In the genomic region with DNA sequence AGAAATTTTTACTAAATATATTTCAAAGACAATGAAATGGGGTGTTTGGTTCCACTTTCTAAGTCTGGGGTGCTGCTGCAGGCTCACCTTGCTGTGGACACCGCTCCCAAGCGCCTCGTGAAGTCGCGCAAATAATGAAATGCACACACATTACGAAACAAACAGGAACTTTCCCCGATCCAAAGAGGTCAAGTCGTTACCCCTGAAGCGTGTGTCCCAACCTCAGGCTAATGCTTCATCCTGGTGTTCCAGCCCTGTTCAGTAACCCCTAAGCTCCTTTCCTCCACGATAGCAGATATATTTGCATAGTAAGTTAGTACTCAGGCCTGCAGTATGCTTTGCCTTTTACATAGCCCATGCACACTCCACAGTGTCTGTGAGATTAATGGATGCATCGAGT, we compare ENCODE assay signal across 11 mouse cellular contexts. TPM values are rescaled to one million over a fixed set of nuclear protein-coding genes. Genes with fewer than 3 reads are reported as not detected.
DNase-seq lines count a peak whose midpoint lies in the region; ATAC-seq and TF ChIP-seq lines count a peak whose summit lies in the region.
"Had no signal": no experiment of that assay in that cellular context is flagged by ENCODE, and none has a peak within 500 bp of the region (broad histone marks: within the 10 kb centered on the region; RNA-seq: fewer than 3 reads in every experiment).

No protein-coding gene starts in this region.

- no peak overlapping the region for H3K9ac ChIP-seq in kidney, postnatal 0 days (ENCODE audit: low read depth, low read length)
- no peak overlapping the region for H3K9ac ChIP-seq in liver, postnatal 0 days (replicated peaks)
- no peak overlapping the region for H3K9ac ChIP-seq in stomach, embryonic 16.5 days (ENCODE audit: low read length)

- 0 out of 2 replicates have a peak, but pooled peaks have one; percentile 22 for TF ChIP-seq EP300 in liver, postnatal 0 days (IDR thresholded peaks at IDR 0.05; ENCODE audit: low read depth)

- TF ChIP-seq CTCF in kidney, postnatal 0 days (IDR thresholded peaks at IDR 0.05; ENCODE audit: low read depth), result no peak
- no peak for TF ChIP-seq CTCF in liver, postnatal 0 days (IDR thresholded peaks at IDR 0.05; ENCODE audit: low read depth)

- intact Hi-C loops in left cerebral cortex, postnatal 4 days (cut with DNase I), result no loop called here

- H3K4me3 ChIP-seq in kidney, postnatal 0 days (replicated peaks; ENCODE audit: low read depth, low read length), result no peak overlapping the region
- 0 out of 2 replicates have a peak overlapping the region, but pooled peaks have one; percentile 74 for H3K4me3 ChIP-seq in limb, embryonic 10.5 days
- H3K4me3 ChIP-seq in liver, postnatal 0 days (ENCODE audit: low read depth, low read length), result peak overlapping the region; percentile 67; the same call in 1 of the 2 replicates
- H3K4me3 ChIP-seq in stomach, embryonic 16.5 days (replicated peaks; ENCODE audit: low read length), result no peak overlapping the region; the same call in 1 of the 2 replicates

- H3K4me1 ChIP-seq in kidney, postnatal 0 days (replicated peaks; ENCODE audit: insufficient read depth, low read length), result peaks cover 3% of the 10 kb centered on the region; the same call in 1 of the 2 replicates
- H3K4me1 ChIP-seq in limb, embryonic 10.5 days, result peaks cover 14% of the 10 kb centered on the region
- H3K4me1 ChIP-seq in liver, postnatal 0 days (ENCODE audit: insufficient read depth), result peaks cover 2% of the 10 kb centered on the region; the same call in 1 of the 2 replicates
- H3K4me1 ChIP-seq in stomach, embryonic 16.5 days (ENCODE audit: control insufficient read depth, insufficient read depth, low read length), result no peaks in the 10 kb centered on the region; the same call in 1 of the 2 replicates
- H3K4me1 ChIP-seq: heart, embryonic 12.5 days had no signal

- WGBS in kidney, postnatal 0 days, result 49% methylated on average over 11 of the region's 11 CpGs
- WGBS in limb, embryonic 10.5 days, result 51% methylated on average over 11 of the region's 11 CpGs
- 52% methylated on average over 11 of the region's 11 CpGs for WGBS in liver, postnatal 0 days (ENCODE audit: insufficient replicate concordance)
- WGBS in stomach, embryonic 16.5 days, result 47% methylated on average over 11 of the region's 11 CpGs

- ATAC-seq in kidney, postnatal 0 days (replicated peaks; ENCODE audit: low FRiP score, low read depth), result no peak
- peak; percentile 79 for ATAC-seq in liver, postnatal 0 days
- no peak for ATAC-seq in stomach, embryonic 16.5 days (ENCODE audit: insufficient read depth, low FRiP score)
- ATAC-seq: Patski had no signal

- H3K27me3 ChIP-seq in kidney, postnatal 0 days (ENCODE audit: insufficient read depth, low read length), result no peaks in the 10 kb centered on the region
- no peaks in the 10 kb centered on the region for H3K27me3 ChIP-seq in limb, embryonic 10.5 days (ENCODE audit: low read depth, poor library complexity, severe bottlenecking)
- no peaks in the 10 kb centered on the region for H3K27me3 ChIP-seq in liver, postnatal 0 days (ENCODE audit: insufficient read depth, low read length)
- no peaks in the 10 kb centered on the region for H3K27me3 ChIP-seq in stomach, embryonic 16.5 days (ENCODE audit: control insufficient read depth, insufficient read depth, low read length)
- H3K27me3 ChIP-seq: CH12.LX; heart, embryonic 12.5 days had no signal

- 0 out of 2 replicates have a peak overlapping the region, but pooled peaks have one; percentile 100 for H3K4me2 ChIP-seq in kidney, postnatal 0 days (ENCODE audit: low read length)
- peak overlapping the region; percentile 86 for H3K4me2 ChIP-seq in liver, postnatal 0 days (ENCODE audit: low read depth, low read length)
- H3K4me2 ChIP-seq in stomach, embryonic 16.5 days (ENCODE audit: low read depth, low read length), result peak overlapping the region; percentile 100

- H3K9me3 ChIP-seq in kidney, postnatal 0 days (replicated peaks; ENCODE audit: low read length), result no peaks in the 10 kb centered on the region
- H3K9me3 ChIP-seq in limb, embryonic 10.5 days (replicated peaks), result no peaks in the 10 kb centered on the region
- no peaks in the 10 kb centered on the region for H3K9me3 ChIP-seq in liver, postnatal 0 days (ENCODE audit: low read length)
- no peaks in the 10 kb centered on the region for H3K9me3 ChIP-seq in stomach, embryonic 16.5 days (replicated peaks; ENCODE audit: control insufficient read depth, low read length)
- H3K9me3 ChIP-seq: heart, embryonic 12.5 days had no signal

- no peak for DNase-seq in kidney, postnatal 0 days (ENCODE audit: low spot score)
- DNase-seq in kidney, postnatal 25 days, result no peak
- no peak for DNase-seq in limb, embryonic 10.5 days (ENCODE audit: low spot score)
- peak; percentile 33 for DNase-seq in liver, postnatal 0 days
- no peak for DNase-seq in c-Kit-positive CD71-positive TER-119-positive erythroid progenitor cells, embryonic 14.5 days (ENCODE audit: low spot score)
- no peak for DNase-seq in left cerebral cortex, postnatal 4 days
- DNase-seq: right cerebral cortex, postnatal 14 days had no signal

- no peaks in the 10 kb centered on the region for H3K36me3 ChIP-seq in kidney, postnatal 0 days (ENCODE audit: insufficient read depth, low read length)
- H3K36me3 ChIP-seq in limb, embryonic 10.5 days, result no peaks in the 10 kb centered on the region
- no peaks in the 10 kb centered on the region for H3K36me3 ChIP-seq in liver, postnatal 0 days (replicated peaks; ENCODE audit: insufficient read depth, low read length)
- no peaks in the 10 kb centered on the region for H3K36me3 ChIP-seq in stomach, embryonic 16.5 days (ENCODE audit: control insufficient read depth, insufficient read depth, low read length)
- H3K36me3 ChIP-seq: heart, embryonic 12.5 days had no signal

- H3K27ac ChIP-seq in kidney, postnatal 0 days, result no peak overlapping the region
- H3K27ac ChIP-seq in limb, embryonic 10.5 days, result no peak overlapping the region
- peak overlapping the region; percentile 76 for H3K27ac ChIP-seq in liver, postnatal 0 days (ENCODE audit: low read depth)
- H3K27ac ChIP-seq in stomach, embryonic 16.5 days (ENCODE audit: low read length), result no peak overlapping the region; the same call in 1 of the 2 replicates

RNA-seq across cellular contexts. Expression of a gene that starts 0.9 kb away (rescaled TPM):
- polyA plus RNA-seq in kidney, postnatal 0 days (2015; fragmentation: Nextera tagmentation; extraction: Ambion mirVana), result 9.7 and 10.7 TPM in 2 replicates
- 2.5 TPM in 2 replicates for polyA plus RNA-seq in limb, embryonic 10.5 days (2016; fragmentation: Nextera tagmentation; extraction: Ambion mirVana)
- polyA plus RNA-seq in liver, postnatal 0 days (2015; fragmentation: Nextera tagmentation; extraction: Ambion mirVana), result 8.6 and 10.3 TPM in 2 replicates
- 12.8 and 13.3 TPM in 2 replicates for polyA plus RNA-seq in stomach, embryonic 16.5 days (2015; fragmentation: Nextera tagmentation; extraction: Ambion mirVana)
- total RNA-seq in left cerebral cortex, postnatal 4 days (2021), result 10 to 100 TPM; 11.9 to 12.5 TPM
- total RNA-seq: CH12.LX had no signal
- polyA plus RNA-seq: Patski had no signal

Comparison
In these comparisons a context has a peak if more than half of its experiments do, and no peak if none do; other contexts are left out.
1. H3K4me3 ChIP-seq: peak in limb, embryonic 10.5 days (single experiment) and liver, postnatal 0 days (single experiment); none in kidney, postnatal 0 days (single experiment) and stomach, embryonic 16.5 days (single experiment).
2. Peak in every context shown above with its lines, with median percentiles within 50 percentile points of each other: H3K4me2 ChIP-seq.